In the genomic region with DNA sequence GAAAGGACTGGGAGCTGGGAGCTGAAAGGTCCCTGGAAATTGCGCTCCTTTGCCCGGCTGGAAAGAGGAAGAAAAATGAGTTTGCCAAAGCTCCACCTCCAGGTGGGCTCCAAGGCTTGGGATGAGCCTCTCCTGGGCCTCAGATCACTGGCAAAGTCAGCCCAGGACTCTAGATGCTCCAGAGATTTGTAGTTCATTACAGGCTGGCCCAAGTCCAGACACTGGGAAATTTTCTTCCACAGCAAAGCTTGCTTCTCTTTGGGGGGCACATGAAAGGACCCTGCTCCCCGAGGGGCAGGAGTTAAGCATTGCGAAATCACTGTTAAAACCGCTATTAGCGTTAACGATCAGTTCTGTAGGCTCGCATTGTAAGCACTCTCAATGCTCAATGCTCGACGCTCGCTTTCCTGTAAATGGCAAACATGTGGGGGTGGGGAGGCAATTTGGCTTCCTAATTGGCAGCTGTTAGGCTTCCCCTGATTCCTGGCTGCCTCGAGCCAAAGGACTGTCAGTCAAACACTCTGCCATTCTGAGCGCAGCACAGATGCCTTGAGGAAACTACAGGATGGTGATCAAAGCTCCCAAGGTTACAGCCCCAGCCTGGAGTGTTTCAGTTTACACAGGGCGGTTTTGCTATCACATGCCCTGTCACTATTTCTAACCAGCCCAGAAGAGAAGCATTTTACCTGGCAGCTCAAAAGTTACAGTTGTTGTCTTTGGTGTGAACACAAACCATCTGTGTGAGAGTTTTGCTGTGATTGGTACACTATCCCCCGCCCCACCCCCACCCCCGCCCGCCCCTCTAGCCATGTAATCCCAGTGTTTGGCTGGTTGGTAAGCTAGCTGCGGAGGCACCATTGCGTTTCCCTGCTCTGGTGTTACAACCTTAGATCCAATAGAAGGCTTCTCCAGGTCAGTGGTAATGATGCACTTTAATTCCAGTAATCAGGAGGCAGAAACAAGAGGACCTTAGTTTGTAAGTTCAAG, we compare ENCODE assay signal across 8 mouse cellular contexts. TPM values are rescaled to one million over a fixed set of nuclear protein-coding genes. Genes with fewer than 3 reads are reported as not detected.
DNase-seq lines count a peak whose midpoint lies in the region; ATAC-seq and TF ChIP-seq lines count a peak whose summit lies in the region.

No protein-coding gene starts in this region.

- no peak overlapping the region; the same call in 1 of the 2 replicates for H3K27ac ChIP-seq in thymus, adult 2 months (ENCODE audit: control insufficient read depth, insufficient read depth, low read length)
- peak overlapping the region; percentile 49; the same call in 1 of the 2 replicates for H3K27ac ChIP-seq in forebrain, embryonic 10.5 days
- H3K27ac ChIP-seq in hindbrain, embryonic 16.5 days (ENCODE audit: low read depth, low read length): no peak overlapping the region; the same call in 1 of the 2 replicates
- H3K27ac ChIP-seq in limb, embryonic 15.5 days: no peak overlapping the region
- 0 out of 2 replicates have a peak overlapping the region, but pooled peaks have one; percentile 11 for H3K27ac ChIP-seq in midbrain, embryonic 15.5 days

- H3K36me3 ChIP-seq in thymus, adult 2 months (ENCODE audit: control insufficient read depth, insufficient read depth, low read length): no peaks in the 10 kb centered on the region
- no peaks in the 10 kb centered on the region for H3K36me3 ChIP-seq in forebrain, embryonic 10.5 days (replicated peaks)
- no peaks in the 10 kb centered on the region for H3K36me3 ChIP-seq in hindbrain, embryonic 16.5 days (ENCODE audit: control insufficient read depth, insufficient read depth, low read length)
- no peaks in the 10 kb centered on the region for H3K36me3 ChIP-seq in limb, embryonic 15.5 days
- no peaks in the 10 kb centered on the region for H3K36me3 ChIP-seq in midbrain, embryonic 15.5 days (replicated peaks)

- WGBS in thymus, adult 2 months: 30% methylated on average over 19 of the region's 19 CpGs
- WGBS in forebrain, embryonic 10.5 days: 15% methylated on average over 19 of the region's 19 CpGs
- 13% methylated on average over 19 of the region's 19 CpGs for WGBS in hindbrain, embryonic 16.5 days
- WGBS in limb, embryonic 15.5 days: 5% methylated on average over 19 of the region's 19 CpGs
- WGBS in midbrain, embryonic 15.5 days: 15% methylated on average over 19 of the region's 19 CpGs

- H3K4me2 ChIP-seq in hindbrain, embryonic 16.5 days (ENCODE audit: low read length): peak overlapping the region; percentile 87
- H3K4me2 ChIP-seq in limb, embryonic 15.5 days: peak overlapping the region; percentile 95
- peak overlapping the region; percentile 95 for H3K4me2 ChIP-seq in midbrain, embryonic 15.5 days

- ATAC-seq in hindbrain, embryonic 16.5 days: peak; percentile 78
- ATAC-seq in limb, embryonic 15.5 days (ENCODE audit: insufficient number of reproducible peaks, low FRiP score, low TSS enrichment, low read depth): no peak
- ATAC-seq in midbrain, embryonic 15.5 days (replicated peaks): peak; percentile 90

- DNase-seq in thymus, adult 2 months: no peak
- no peak for DNase-seq in thymus, postnatal 25 days
- DNase-seq in forebrain, embryonic 10.5 days (ENCODE audit: extremely low spot score, low spot score): peak; percentile 62
- no peak for DNase-seq in urinary bladder, postnatal 36 days (ENCODE audit: low spot score in 2 of 2)
- DNase-seq in right cerebral cortex, adult 2 months (ENCODE audit: low spot score in 2 of 2): no peak

- no peak for TF ChIP-seq CTCF in thymus, adult 2 months (IDR thresholded peaks at IDR 0.05; ENCODE audit: borderline replicate concordance, control insufficient read depth, extremely low read depth, insufficient read depth, low read length, poor library complexity)

- H3K9me3 ChIP-seq in forebrain, embryonic 10.5 days: no peaks in the 10 kb centered on the region
- no peaks in the 10 kb centered on the region for H3K9me3 ChIP-seq in hindbrain, embryonic 16.5 days (ENCODE audit: control insufficient read depth, low read length)
- H3K9me3 ChIP-seq in limb, embryonic 15.5 days: no peaks in the 10 kb centered on the region
- H3K9me3 ChIP-seq in midbrain, embryonic 15.5 days: no peaks in the 10 kb centered on the region

- H3K9ac ChIP-seq in hindbrain, embryonic 16.5 days (ENCODE audit: low read depth, low read length): peak overlapping the region; percentile 27; the same call in 1 of the 2 replicates
- H3K9ac ChIP-seq in limb, embryonic 15.5 days: no peak overlapping the region; the same call in 1 of the 2 replicates
- H3K9ac ChIP-seq in midbrain, embryonic 15.5 days: no peak overlapping the region

- H3K4me3 ChIP-seq in thymus, adult 2 months (ENCODE audit: control insufficient read depth, insufficient read depth, low read length): peak overlapping the region; percentile 79
- peak overlapping the region; percentile 64 for H3K4me3 ChIP-seq in forebrain, embryonic 10.5 days
- peak overlapping the region; percentile 60 for H3K4me3 ChIP-seq in hindbrain, embryonic 16.5 days (ENCODE audit: low read length)
- H3K4me3 ChIP-seq in limb, embryonic 15.5 days: peak overlapping the region; percentile 50
- H3K4me3 ChIP-seq in midbrain, embryonic 15.5 days: peak overlapping the region; percentile 51

- H3K27me3 ChIP-seq in thymus, adult 2 months (ENCODE audit: control insufficient read depth, insufficient read depth, low read length): no peaks in the 10 kb centered on the region
- peaks cover 62% of the 10 kb centered on the region for H3K27me3 ChIP-seq in forebrain, embryonic 10.5 days (ENCODE audit: poor library complexity, severe bottlenecking)
- peaks cover 4% of the 10 kb centered on the region; the same call in 1 of the 2 replicates for H3K27me3 ChIP-seq in hindbrain, embryonic 16.5 days (replicated peaks; ENCODE audit: control insufficient read depth, insufficient read depth, low read length)
- H3K27me3 ChIP-seq in limb, embryonic 15.5 days: peaks cover 15% of the 10 kb centered on the region
- H3K27me3 ChIP-seq in midbrain, embryonic 15.5 days (replicated peaks): peaks cover 7% of the 10 kb centered on the region

- no peak for TF ChIP-seq POLR2A in thymus, adult 2 months (IDR thresholded peaks at IDR 0.05; ENCODE audit: control insufficient read depth, extremely low read depth, insufficient read depth, low read length, poor library complexity)

- H3K4me1 ChIP-seq in thymus, adult 2 months (replicated peaks; ENCODE audit: control insufficient read depth, insufficient read depth, low read length): peaks cover 15% of the 10 kb centered on the region
- H3K4me1 ChIP-seq in forebrain, embryonic 10.5 days: peaks cover 28% of the 10 kb centered on the region
- H3K4me1 ChIP-seq in hindbrain, embryonic 16.5 days (ENCODE audit: control insufficient read depth, insufficient read depth, low read depth, low read length): peaks cover 16% of the 10 kb centered on the region
- peaks cover 16% of the 10 kb centered on the region for H3K4me1 ChIP-seq in limb, embryonic 15.5 days
- peaks cover 17% of the 10 kb centered on the region for H3K4me1 ChIP-seq in midbrain, embryonic 15.5 days

RNA-seq across cellular contexts. Expression of a gene that starts 0.8 kb away (rescaled TPM):
- polyA plus RNA-seq in thymus, adult 2 months (2012; rRNA removed): 11.6 and 13.1 TPM in 2 replicates
- polyA plus RNA-seq in forebrain, embryonic 10.5 days (2016; fragmentation: Nextera tagmentation; extraction: Ambion mirVana): 1.4 and 1.6 TPM in 2 replicates
- polyA plus RNA-seq in hindbrain, embryonic 16.5 days (2015; fragmentation: Nextera tagmentation; extraction: Ambion mirVana): 5.7 and 6.5 TPM in 2 replicates
- polyA plus RNA-seq in limb, embryonic 15.5 days (2015; fragmentation: Nextera tagmentation; extraction: Ambion mirVana): 7.3 and 9.3 TPM in 2 replicates
- polyA plus RNA-seq in midbrain, embryonic 15.5 days (2015; fragmentation: Nextera tagmentation; extraction: Ambion mirVana): 3.9 and 6.3 TPM in 2 replicates

Comparison
In these comparisons a context has a peak if more than half of its experiments do, and no peak if none do; other contexts are left out.
1. H3K27ac ChIP-seq: peak in forebrain, embryonic 10.5 days (single experiment) and midbrain, embryonic 15.5 days (single experiment); none in thymus, adult 2 months (single experiment), hindbrain, embryonic 16.5 days (single experiment) and limb, embryonic 15.5 days (single experiment).
2. Peak in every context shown above with its lines, with median percentiles within 50 percentile points of each other: H3K4me3 ChIP-seq and H3K4me2 ChIP-seq.